Mouse (Mus musculus) E14TG2a.4 (cell line): Measurements from ENCODE around the gene Notch4.

Experiments
- CTCF ChIP-seq: conservative IDR thresholded peaks from 2 replicates; pipeline ENCODE4 v1.5.1; 2014; ENCODE audit warnings: low read length
- NANOG ChIP-seq: IDR thresholded peaks from 2 replicates; pipeline ENCODE4 v1.6.1; 2014; ENCODE audit warnings: borderline replicate concordance, low read length, mixed read lengths

DNA sequence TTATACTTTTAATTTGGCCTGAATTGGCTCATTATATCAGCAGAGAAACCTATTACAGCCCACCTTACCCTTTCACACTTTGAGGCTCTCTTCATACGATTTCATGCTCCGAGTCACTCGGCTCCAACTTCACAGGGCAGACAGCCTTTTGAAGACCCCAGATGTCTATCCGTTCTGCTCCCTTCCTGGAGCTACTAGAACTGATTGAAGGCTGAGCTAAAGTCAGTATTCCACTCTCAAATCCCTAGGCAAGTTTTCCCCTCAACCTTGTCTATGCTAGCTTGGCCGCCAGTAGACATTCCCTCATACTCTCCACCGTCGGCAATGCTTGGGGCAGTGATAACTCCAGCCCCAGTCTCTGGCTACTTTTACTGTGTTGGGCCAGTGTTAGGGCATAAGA is 25.1 kb downstream of the Notch4 start:
- TF ChIP-seq CTCF (no peak), NANOG (no peak)
